Mouse (Mus musculus): Measurements from ENCODE around the gene Chrnb2.

DNA sequence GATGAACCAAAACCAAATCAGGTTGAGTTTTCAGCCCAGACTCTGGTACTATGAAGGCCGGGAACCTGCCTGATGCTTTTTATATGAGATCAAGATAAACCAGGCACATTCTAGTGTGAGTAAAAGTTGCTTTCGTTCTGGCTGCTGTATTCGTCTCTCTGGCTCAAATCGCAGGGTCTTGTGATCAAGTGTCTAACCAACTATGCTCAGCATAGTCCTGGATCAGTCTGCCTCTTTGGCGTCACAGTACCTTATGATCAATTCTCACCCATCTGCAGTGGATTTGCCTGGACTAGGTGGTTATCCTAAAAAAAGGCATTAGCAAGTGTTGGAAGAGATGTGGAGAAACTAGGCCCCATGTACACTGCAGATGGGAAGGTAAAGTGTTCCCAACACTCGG, 60.4 kb downstream of the Chrnb2 start:
- no peak for TF ChIP-seq CTCF (IDR thresholded peaks at IDR 0.05)
- no peak for TF ChIP-seq EP300 (IDR thresholded peaks at IDR 0.05)
